Mouse (Mus musculus) left cerebral cortex, postnatal 4 days (tissue): Measurements from ENCODE around the gene Pdlim5. TPM values are rescaled to one million over a fixed set of nuclear protein-coding genes. Genes with fewer than 3 reads are reported as not detected.
"Not testable (repeated sequence)": the region's sequence is repeated elsewhere in the genome, so short reads cannot be mapped to it uniquely, and the experiment has no call there.

Experiments
- DNase-seq: peaks from one replicate; pipeline ENCODE4 v3.0.0-alpha.2; 2022
- intact Hi-C: fragments of 180-260 bp; cut with DNase I; formaldehyde crosslinking; loops from one replicate; pipeline ENCODE4 v1.15.1; 2025
- total RNA-seq, 2 experiments: library from RNA; stranded (reverse); gene quantifications; 2 replicates each; pipeline ENCODE4 v1.2.3; 2021

Pdlim5 gene
- 10 to 100 TPM; 16.7 to 19.3 TPM for total RNA-seq

GRCm38 (mm10) chr3:142395520-142396193 is at the start of gene Pdlim5:
Gene Pdlim5, minus strand, starts transcription at chr3:142395696.
- DNase-seq, result peak; percentile 94
- intact Hi-C loops, result no loop called here

GRCm38 (mm10) chr3:142443710-142444043 is 48.2 kb upstream of the Pdlim5 start:
- DNase-seq, result no peak
- intact Hi-C loops, result no loop called here

GRCm38 (mm10) chr3:142443006-142443709 is 47.7 kb upstream of the Pdlim5 start:
- intact Hi-C loops, result no loop called here
- peak; percentile 93 for DNase-seq

GRCm38 (mm10) chr3:142442161-142442560 is 46.7 kb upstream of the Pdlim5 start:
- intact Hi-C loops, result no loop called here
- no peak for DNase-seq

- intact Hi-C loops, result no loop called here
- DNase-seq, result no peak
These were observed 45.6 kb upstream of the Pdlim5 start for GRCm38 (mm10) chr3:142441142-142441541.

- intact Hi-C loops, result no loop called here
- no peak for DNase-seq
These were observed 44.7 kb upstream of the Pdlim5 start for GRCm38 (mm10) chr3:142440191-142440590.

- intact Hi-C loops, result no loop called here
- no peak for DNase-seq
These were observed 44.1 kb upstream of the Pdlim5 start for GRCm38 (mm10) chr3:142439591-142440093.

- DNase-seq, intact Hi-C loops: not testable (repeated sequence)
These were observed 43.1 kb upstream of the Pdlim5 start for GRCm38 (mm10) chr3:142438630-142439029.

GRCm38 (mm10) chr3:142436824-142437223 is 41.3 kb upstream of the Pdlim5 start:
- DNase-seq, result no peak
- intact Hi-C loops, result no loop called here

- intact Hi-C loops, result no loop called here
- no peak for DNase-seq
These were observed 40.7 kb upstream of the Pdlim5 start for GRCm38 (mm10) chr3:142436212-142436611.

- intact Hi-C loops, result no loop called here
- DNase-seq, result no peak
These were observed 39.3 kb upstream of the Pdlim5 start for GRCm38 (mm10) chr3:142434786-142435168.

GRCm38 (mm10) chr3:142434127-142434785 is 38.8 kb upstream of the Pdlim5 start:
- no peak for DNase-seq
- intact Hi-C loops, result no loop called here

GRCm38 (mm10) chr3:142431481-142431880 is 36.0 kb upstream of the Pdlim5 start:
- no peak for DNase-seq
- intact Hi-C loops, result no loop called here

- intact Hi-C loops, result no loop called here
These were observed 34.6 kb upstream of the Pdlim5 start for GRCm38 (mm10) chr3:142430048-142430447.

GRCm38 (mm10) chr3:142426806-142427205 is 31.3 kb upstream of the Pdlim5 start:
- DNase-seq, result peak; percentile 16
- intact Hi-C loops, result no loop called here

More at GRCm38 (mm10) chr3:142430048-142430447, 34.6 kb upstream of the Pdlim5 start:
- no peak for DNase-seq

GRCm38 (mm10) chr3:142424134-142424533 is 28.6 kb upstream of the Pdlim5 start:
- intact Hi-C loops, result no loop called here
- DNase-seq, result no peak

GRCm38 (mm10) chr3:142423501-142423917 is 28.0 kb upstream of the Pdlim5 start:
- no peak for DNase-seq
- intact Hi-C loops, result no loop called here

- DNase-seq, result peak; percentile 70
- intact Hi-C loops, result no loop called here
These were observed 26.7 kb upstream of the Pdlim5 start for GRCm38 (mm10) chr3:142422229-142422628.

GRCm38 (mm10) chr3:142421470-142421869 is 26.0 kb upstream of the Pdlim5 start:
- DNase-seq, result no peak
- intact Hi-C loops, result no loop called here

GRCm38 (mm10) chr3:142417996-142418395 is 22.5 kb upstream of the Pdlim5 start:
- DNase-seq, result no peak
- intact Hi-C loops, result no loop called here

- intact Hi-C loops, result no loop called here
- no peak for DNase-seq
These were observed 17.9 kb upstream of the Pdlim5 start for GRCm38 (mm10) chr3:142413345-142413885.
